Mouse (Mus musculus): ENCODE results near the gene Gja5.

DNA sequence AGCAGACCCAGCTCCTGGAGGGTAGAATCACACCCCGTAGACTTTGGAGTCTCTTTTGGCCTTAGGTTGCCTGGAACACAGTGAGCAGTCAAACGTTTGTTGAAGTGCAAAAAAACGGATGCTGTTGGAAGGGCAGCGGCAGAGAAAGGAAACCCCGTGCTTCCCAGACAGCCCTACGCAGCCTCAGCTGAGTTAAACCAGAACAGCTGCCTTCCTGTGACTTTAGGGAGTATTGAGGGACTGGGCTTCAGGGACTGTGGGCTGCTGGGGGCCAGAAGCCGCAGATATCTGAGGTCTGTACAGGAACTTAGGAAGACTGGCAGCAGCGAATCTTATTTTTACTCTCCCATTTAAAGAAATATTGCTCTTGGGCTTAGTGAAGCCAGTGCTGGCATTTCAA, 56.1 kb downstream of the Gja5 start:
- TF ChIP-seq EP300 (IDR thresholded peaks at IDR 0.05; ENCODE audit: insufficient read depth, low read depth, low read length) (no peak), CTCF (IDR thresholded peaks at IDR 0.05) (no peak)

All from heart, adult 2 months (tissue).